Mouse (Mus musculus) CH12.LX (cell line): ENCODE measurements around the gene Znrd1. TPM values are rescaled to one million over a fixed set of nuclear protein-coding genes. Genes with fewer than 3 reads are reported as not detected.

Source experiments
- DNase-seq: peaks from one replicate; pipeline ENCODE4 v3.0.0-alpha.2; 2013; ENCODE audit errors: extremely low read depth
- H3K27ac ChIP-seq: 2 replicates; pipeline ENCODE4 v1.5.1; 2012; ENCODE audit warnings: low read depth, mild to moderate bottlenecking, control low read depth, moderate library complexity; ENCODE audit not compliant: insufficient read depth
- H3K27me3 ChIP-seq: replicated peaks from 2 replicates; pipeline ENCODE3; 2012; ENCODE audit warnings: inconsistent platforms
- H3K36me3 ChIP-seq, 2 experiments: replicated peaks in 1 of 2; 2 replicates each; pipeline versions ENCODE3 to v1.6.1; 2012; ENCODE audit warnings: inconsistent platforms in 1 of 2, low read length in 1 of 2, mild to moderate bottlenecking in 1 of 2, mixed read lengths in 1 of 2, moderate library complexity in 1 of 2; ENCODE audit not compliant: control insufficient read depth in 1 of 2, insufficient read depth in 1 of 2
- H3K4me1 ChIP-seq, 2 experiments: 2 replicates each; pipeline ENCODE4 v1.6.1; 2012; ENCODE audit warnings: inconsistent platforms in 1 of 2, moderate library complexity in 1 of 2; ENCODE audit not compliant: insufficient read depth in 2 of 2, control insufficient read depth in 1 of 2
- H3K4me2 ChIP-seq: 2 replicates; pipeline ENCODE4 v1.6.1; 2012; ENCODE audit warnings: low read depth, mild to moderate bottlenecking, control low read depth; ENCODE audit not compliant: poor library complexity, insufficient read depth, severe bottlenecking
- H3K4me3 ChIP-seq, 3 experiments: fragments of 150-350 bp in 1 of 3; sonication (generic) in 1 of 3; replicated peaks in 1 of 3; 2 replicates each; pipeline versions ENCODE3 to v1.5.1; 2011 to 2012; ENCODE audit warnings: low read depth in 2 of 3, low read length in 2 of 3, mild to moderate bottlenecking in 2 of 3, moderate library complexity in 2 of 3, control low read depth in 1 of 3, improper control_type of control experiment in 1 of 3, inconsistent platforms in 1 of 3, mixed read lengths in 1 of 3; ENCODE audit not compliant: poor library complexity in 1 of 3
- H3K79me2 ChIP-seq: replicated peaks from 2 replicates; pipeline ENCODE4 v1.6.1; 2012; ENCODE audit warnings: mild to moderate bottlenecking, moderate library complexity; ENCODE audit not compliant: control insufficient read depth, poor library complexity, insufficient read depth, severe bottlenecking; ENCODE audit errors: extremely low read depth
- H3K9ac ChIP-seq: 2 replicates; pipeline ENCODE4 v1.6.1; 2012; ENCODE audit warnings: low read depth, mild to moderate bottlenecking, control low read depth, moderate library complexity; ENCODE audit not compliant: insufficient read depth
- H3K9me3 ChIP-seq: replicated peaks from 2 replicates; pipeline ENCODE3; 2012; ENCODE audit warnings: low read length, inconsistent platforms, mixed read lengths
- BHLHE40 ChIP-seq: IDR thresholded peaks from 2 replicates; pipeline ENCODE4 v1.6.1; 2011; ENCODE audit warnings: mild to moderate bottlenecking, low read depth, low read length, improper control_type of control experiment
- CHD1 ChIP-seq: IDR thresholded peaks from 2 replicates; pipeline ENCODE4 v1.6.1; 2012; ENCODE audit warnings: low read depth, low read length, improper control_type of control experiment, inconsistent platforms
- CTCF ChIP-seq, 2 experiments: IDR thresholded peaks in 1 of 2; conservative IDR thresholded peaks in 1 of 2; 2 replicates each; pipeline ENCODE4 v1.5.1; 2011 to 2012; ENCODE audit warnings: low read depth in 2 of 2, low read length in 2 of 2, improper control_type of control experiment in 1 of 2, inconsistent platforms in 1 of 2, mild to moderate bottlenecking in 1 of 2, moderate library complexity in 1 of 2
- ELF1 ChIP-seq: IDR thresholded peaks from 2 replicates; pipeline ENCODE4 v1.6.1; 2014; ENCODE audit warnings: low read depth, mild to moderate bottlenecking, inconsistent platforms, low read length, improper control_type of control experiment
- EP300 ChIP-seq: IDR thresholded peaks from 2 replicates; pipeline ENCODE4 v1.6.1; 2011; ENCODE audit warnings: low read length, improper control_type of control experiment
- HCFC1 ChIP-seq: IDR thresholded peaks from 2 replicates; pipeline ENCODE4 v1.6.1; 2012; ENCODE audit warnings: low read depth, mild to moderate bottlenecking, inconsistent platforms, low read length, improper control_type of control experiment
- IRF4 ChIP-seq: IDR thresholded peaks from 2 replicates; pipeline ENCODE4 v1.6.1; 2014; ENCODE audit warnings: low read depth, mild to moderate bottlenecking, inconsistent platforms, low read length, improper control_type of control experiment
- JUN ChIP-seq: IDR thresholded peaks from 2 replicates; pipeline ENCODE4 v1.6.1; 2011; ENCODE audit warnings: low read depth, mild to moderate bottlenecking, low read length, improper control_type of control experiment, moderate library complexity; ENCODE audit not compliant: insufficient read depth
- KAT2A ChIP-seq: IDR thresholded peaks from 2 replicates; pipeline ENCODE4 v1.6.1; 2012; ENCODE audit warnings: low read length, improper control_type of control experiment, inconsistent platforms; ENCODE audit not compliant: insufficient replicate concordance
- MAFK ChIP-seq: IDR thresholded peaks from 2 replicates; pipeline ENCODE4 v1.6.1; 2011; ENCODE audit warnings: low read length, improper control_type of control experiment; ENCODE audit not compliant: insufficient replicate concordance
- MAX ChIP-seq: IDR thresholded peaks from 2 replicates; pipeline ENCODE4 v1.6.1; 2011; ENCODE audit warnings: low read length, improper control_type of control experiment
- MAZ ChIP-seq: IDR thresholded peaks from 2 replicates; pipeline ENCODE4 v1.6.1; 2012; ENCODE audit warnings: low read depth, mild to moderate bottlenecking, inconsistent platforms, low read length, improper control_type of control experiment, moderate library complexity
- MEF2A ChIP-seq: IDR thresholded peaks from 2 replicates; pipeline ENCODE4 v1.6.1; 2014; ENCODE audit warnings: low read depth, mild to moderate bottlenecking, inconsistent platforms, low read length, improper control_type of control experiment, borderline replicate concordance
- NELFE ChIP-seq: IDR thresholded peaks from 2 replicates; pipeline ENCODE4 v1.6.1; 2011; ENCODE audit warnings: low read depth, low read length, improper control_type of control experiment
- SIN3A ChIP-seq: IDR thresholded peaks from 2 replicates; pipeline ENCODE4 v1.6.1; 2012; ENCODE audit warnings: low read length, improper control_type of control experiment, inconsistent platforms
- SMC3 ChIP-seq: IDR thresholded peaks from 2 replicates; pipeline ENCODE4 v1.6.1; 2011; ENCODE audit warnings: low read depth, low read length, improper control_type of control experiment
- ZNF384 ChIP-seq: IDR thresholded peaks from 2 replicates; pipeline ENCODE4 v1.6.1; 2012; ENCODE audit warnings: low read depth, low read length, improper control_type of control experiment, inconsistent platforms
- dilution Hi-C: fragments of 300-500 bp; cut with MboI; formaldehyde crosslinking; loops from 2 replicates; pipeline ENCODE4 v1.14.3; 2020; ENCODE audit warnings: low sequenced_read_pairs; ENCODE audit not compliant: extremely low pct_unique_long_range_greater_than_20kb, extremely low pct_ligation_motif_present
- in situ Hi-C: fragments of 300-500 bp; cut with MboI; formaldehyde crosslinking; loops from 3 replicates; pipeline ENCODE4 v1.14.3; 2019; ENCODE audit warnings: low sequenced_read_pairs, low pct_ligation_motif_present, low pct_unique_long_range_greater_than_20kb, mixed read lengths
- polyA plus RNA-seq: library from polyadenylated mRNA; unstranded; fragments of >175 nt; gene quantifications from 2 replicates; pipeline ENCODE4 v1.2.1, GENCODE M21; 2012; ENCODE audit warnings: low read depth; ENCODE audit not compliant: insufficient read length
- total RNA-seq, 2 experiments: library from RNA; depleted of rRNA; stranded (reverse); fragments of 300-350 nt in 1 of 2; fragments of >200 nt in 1 of 2; gene quantifications; 2 replicates each; pipeline ENCODE4 v1.2.3; 2012 to 2014

Znrd1 gene
- total and polyA plus RNA-seq, 3 experiments: 66.8 to 98.1 (median 66.9) TPM

- no peak overlapping the region for H3K27ac ChIP-seq
Observed at GRCm38 (mm10) chr17:37002364-37003330, 44.3 kb upstream of the Znrd1 start.

GRCm38 (mm10) chr17:37000863-37001262 lies 42.5 kb upstream of the Znrd1 start, which contains the start of gene Zfp57:
Gene Zfp57 (plus strand): TSS chr17:37001163.
- no peak for TF ChIP-seq MEF2A
- no peak for TF ChIP-seq BHLHE40
- TF ChIP-seq SIN3A: no peak
- TF ChIP-seq NELFE: no peak
- no peak for TF ChIP-seq HCFC1
- TF ChIP-seq ZNF384: no peak
- TF ChIP-seq JUN: no peak
- TF ChIP-seq SMC3: no peak
- no peak for TF ChIP-seq IRF4
- no peak for TF ChIP-seq CTCF (conservative IDR thresholded peaks at IDR 0.05 in 1 of 2, IDR thresholded peaks at IDR 0.05 in 1 of 2; ENCODE audit: low read depth in 2 of 2, low read length in 2 of 2)
- no peak for TF ChIP-seq EP300
- TF ChIP-seq, all 38 proteins: peak for 0
- H3K4me2 ChIP-seq: no peak within 1 kb of the TSS
- no peaks in the 10 kb centered on the region for H3K9me3 ChIP-seq
- in situ Hi-C loops (no loop called here), dilution Hi-C loops (no loop called here)
- H3K36me3 ChIP-seq: no peaks in the 10 kb centered on the region
- DNase-seq: no peak
- H3K4me1 ChIP-seq: 0 out of 4 replicates have a peak, but pooled peaks cover 0 to 4% of the 10 kb centered on the region in 2 experiments
- H3K9ac ChIP-seq: no peak within 1 kb of the TSS
- H3K27ac ChIP-seq: no peak within 1 kb of the TSS
- no peaks in the 10 kb centered on the region for H3K79me2 ChIP-seq
- H3K27me3 ChIP-seq: no peaks in the 10 kb centered on the region
- H3K4me3 ChIP-seq: no peak within 1 kb of the TSS

More at GRCm38 (mm10) chr17:37002364-37003330, 44.3 kb upstream of the Znrd1 start:
- Histone ChIP-seq H3K79me2 (no peaks in the 10 kb centered on the region), H3K27me3 (no peaks in the 10 kb centered on the region), H3K9me3 (no peaks in the 10 kb centered on the region), H3K4me3 (no peak overlapping the region), H3K4me1 (no peaks in the 10 kb centered on the region), H3K36me3 (no peaks in the 10 kb centered on the region), H3K9ac (no peak overlapping the region), H3K4me2 (no peak overlapping the region)
- TF ChIP-seq KAT2A: no peak
- TF ChIP-seq CTCF (conservative IDR thresholded peaks at IDR 0.05 in 1 of 2, IDR thresholded peaks at IDR 0.05 in 1 of 2; ENCODE audit: low read depth in 2 of 2, low read length in 2 of 2): no peak
- no peak for TF ChIP-seq MAX
- no peak for TF ChIP-seq SIN3A
- no peak for TF ChIP-seq MAZ
- TF ChIP-seq ELF1: no peak
- no peak for TF ChIP-seq MAFK
- TF ChIP-seq CHD1: no peak
- no peak for DNase-seq
- dilution Hi-C loops (no loop called here), in situ Hi-C loops (no loop called here)
